Mouse (Mus musculus) T-helper 1 cell (primary cell): ENCODE results near the gene Cxcl12.

Experiments used
- in situ Hi-C: fragments of 300-600 bp; cut with MboI, MseI; formaldehyde crosslinking; loops from one replicate; pipeline ENCODE4 v1.15.1; 2025; ENCODE audit warnings: high pct_unique_total_duplicates

The Cxcl12 gene

GRCm38 (mm10) chr6:117173876-117174275 is 5.5 kb downstream of the Cxcl12 start:
- in situ Hi-C loops, result no loop called here

- in situ Hi-C loops, result no loop called here
These were observed 6.9 kb downstream of the Cxcl12 start for GRCm38 (mm10) chr6:117175113-117175793.

- in situ Hi-C loops, result no loop called here
These were observed 8.1 kb downstream of the Cxcl12 start for GRCm38 (mm10) chr6:117176406-117176805.

DNA sequence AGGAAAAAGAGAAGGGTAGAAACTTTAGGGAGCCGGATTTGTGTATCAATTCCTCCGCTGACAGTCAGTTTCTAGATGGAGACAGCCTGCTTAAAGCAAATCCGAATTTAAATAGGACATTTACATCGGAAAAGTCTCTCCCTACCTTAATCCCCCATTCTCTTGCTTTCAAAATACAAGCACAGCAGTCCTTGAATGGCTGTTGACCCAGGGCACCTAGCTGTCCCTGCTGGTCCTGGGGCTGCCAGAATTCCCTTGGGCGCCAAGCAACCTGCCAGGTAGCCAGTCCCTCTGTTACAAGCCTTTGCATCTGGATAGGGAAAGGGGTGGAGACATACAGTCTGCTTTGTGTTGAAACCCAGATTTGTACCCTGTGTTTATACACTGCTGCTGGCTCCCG is 12.0 kb downstream of the Cxcl12 start:
- in situ Hi-C loops, result no loop called here

GRCm38 (mm10) chr6:117185381-117185780 is 17.0 kb downstream of the Cxcl12 start:
- in situ Hi-C loops, result no loop called here

- in situ Hi-C loops, result loop anchor here (10.0 kb wide), 1 partner anchor 896 kb away; no protein-coding TSS in a partner anchor
These were observed 22.1 kb downstream of the Cxcl12 start for GRCm38 (mm10) chr6:117190453-117190852.

DNA sequence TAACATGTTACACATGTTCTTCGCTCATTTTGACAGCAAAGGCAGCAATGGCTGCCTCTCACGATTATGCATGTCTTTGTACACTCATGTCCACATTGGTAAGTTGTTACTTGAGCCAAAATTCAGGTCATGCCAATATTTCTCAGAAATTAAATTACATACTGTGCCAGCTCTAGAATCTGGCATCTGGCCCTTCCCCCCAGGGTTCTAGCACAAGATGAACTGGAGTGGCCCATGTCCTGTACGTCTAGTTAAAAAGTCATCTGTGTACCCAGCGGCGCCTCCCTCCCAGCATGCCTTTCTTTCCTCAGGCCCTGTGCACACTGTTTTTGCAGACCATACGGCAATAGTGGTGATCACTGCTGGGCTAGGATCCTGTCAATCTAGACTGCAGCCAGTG is 23.4 kb downstream of the Cxcl12 start:
- in situ Hi-C loops, result loop anchor here (10.0 kb wide), 1 partner anchor 897 kb away; no protein-coding TSS in a partner anchor

GRCm38 (mm10) chr6:117192678-117193077 is 24.3 kb downstream of the Cxcl12 start:
- in situ Hi-C loops, result loop anchor here (10.0 kb wide), 1 partner anchor 898 kb away; no protein-coding TSS in a partner anchor

DNA sequence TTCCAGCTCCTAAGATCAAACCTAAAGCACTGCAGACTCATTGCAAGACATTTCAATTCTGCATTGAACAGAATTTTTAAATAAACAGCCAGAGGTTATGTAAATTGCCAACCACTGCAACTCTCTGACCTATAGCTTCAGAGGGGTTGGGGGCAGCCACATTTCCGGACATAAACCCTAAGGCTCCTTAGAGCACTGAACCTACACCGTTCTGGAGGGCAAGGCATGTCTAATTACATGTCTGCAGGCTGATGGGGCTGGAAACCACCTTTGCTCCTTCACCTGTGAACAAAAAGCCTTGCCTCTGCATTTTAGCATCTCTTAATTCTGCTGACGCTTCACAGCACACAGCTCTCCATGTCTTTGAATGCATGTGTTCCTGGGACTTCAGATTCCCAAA is 26.9 kb downstream of the Cxcl12 start:
- in situ Hi-C loops, result loop anchor here (10.0 kb wide), 1 partner anchor 900 kb away; no protein-coding TSS in a partner anchor

- in situ Hi-C loops, result loop anchor here (10.0 kb wide), 1 partner anchor 904 kb away; no protein-coding TSS in a partner anchor
These were observed 30.5 kb downstream of the Cxcl12 start for GRCm38 (mm10) chr6:117198871-117199270.

DNA sequence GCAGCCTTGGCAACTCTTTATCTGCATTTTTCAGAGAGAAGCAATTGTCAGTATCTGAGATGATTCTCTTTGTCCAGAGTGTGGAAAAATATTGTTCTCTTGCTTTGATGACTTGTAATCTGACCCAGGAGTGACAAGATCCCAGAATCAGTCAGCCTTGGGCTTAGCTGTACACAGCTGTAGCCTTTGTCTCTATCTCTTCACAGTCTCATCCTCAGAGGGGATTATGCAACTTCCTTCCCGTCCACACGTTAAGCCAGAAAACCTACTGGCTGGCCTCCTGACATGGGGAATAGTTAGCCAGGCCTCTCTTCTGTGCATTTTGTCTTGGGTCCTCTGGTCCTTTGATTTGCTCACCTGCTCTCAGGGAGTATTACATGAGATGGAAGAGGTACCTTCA is 31.4 kb downstream of the Cxcl12 start:
- in situ Hi-C loops, result loop anchor here (10.0 kb wide), 1 partner anchor 905 kb away; no protein-coding TSS in a partner anchor

DNA sequence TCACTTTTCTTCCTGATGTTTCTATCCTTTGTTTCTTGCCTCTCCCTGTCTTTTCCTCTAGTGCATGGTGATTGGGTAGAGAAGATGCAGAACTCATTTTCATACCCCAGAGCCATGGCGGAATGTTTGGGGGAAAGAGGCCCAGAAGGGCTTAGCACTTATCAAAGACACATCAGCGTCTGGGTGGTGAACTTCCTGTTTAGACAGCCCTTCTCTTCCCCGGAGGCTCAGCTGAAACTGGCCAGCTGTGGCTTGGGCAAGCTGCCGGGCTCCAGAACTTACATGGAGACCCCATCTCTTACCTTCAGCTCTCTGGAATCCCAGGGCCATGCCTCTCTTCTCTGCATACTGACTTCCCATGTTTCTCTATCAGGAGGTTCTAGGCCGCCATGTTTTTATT is 32.6 kb downstream of the Cxcl12 start:
- in situ Hi-C loops, result no loop called here

- in situ Hi-C loops, result no loop called here
These were observed 33.1 kb downstream of the Cxcl12 start for GRCm38 (mm10) chr6:117201396-117201795.

GRCm38 (mm10) chr6:117201859-117202258 is 33.5 kb downstream of the Cxcl12 start:
- in situ Hi-C loops, result no loop called here

GRCm38 (mm10) chr6:117202856-117203400 is 34.6 kb downstream of the Cxcl12 start:
- in situ Hi-C loops, result no loop called here

- in situ Hi-C loops, result no loop called here
These were observed 35.8 kb downstream of the Cxcl12 start for GRCm38 (mm10) chr6:117204112-117204511.

DNA sequence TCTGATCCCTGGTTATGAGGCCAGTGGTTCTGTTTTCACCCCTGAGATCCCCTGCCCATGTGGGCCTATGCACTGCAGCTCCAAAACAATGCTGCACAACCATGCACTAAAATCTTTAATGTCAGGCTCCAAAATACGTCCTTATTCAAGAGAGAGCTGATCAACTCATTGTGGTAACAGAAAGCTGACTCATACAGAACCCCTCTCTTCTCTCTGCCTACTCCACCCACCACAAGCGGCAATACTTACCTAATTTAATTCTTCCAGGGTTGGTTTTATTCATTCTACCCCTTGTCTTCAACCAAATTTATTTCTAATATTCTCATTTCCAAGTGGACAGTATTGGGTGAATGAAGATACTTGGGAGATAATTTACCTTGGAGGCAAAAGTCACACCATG is 38.5 kb downstream of the Cxcl12 start:
- in situ Hi-C loops, result no loop called here

GRCm38 (mm10) chr6:117207289-117207688 is 39.0 kb downstream of the Cxcl12 start:
- in situ Hi-C loops, result no loop called here

DNA sequence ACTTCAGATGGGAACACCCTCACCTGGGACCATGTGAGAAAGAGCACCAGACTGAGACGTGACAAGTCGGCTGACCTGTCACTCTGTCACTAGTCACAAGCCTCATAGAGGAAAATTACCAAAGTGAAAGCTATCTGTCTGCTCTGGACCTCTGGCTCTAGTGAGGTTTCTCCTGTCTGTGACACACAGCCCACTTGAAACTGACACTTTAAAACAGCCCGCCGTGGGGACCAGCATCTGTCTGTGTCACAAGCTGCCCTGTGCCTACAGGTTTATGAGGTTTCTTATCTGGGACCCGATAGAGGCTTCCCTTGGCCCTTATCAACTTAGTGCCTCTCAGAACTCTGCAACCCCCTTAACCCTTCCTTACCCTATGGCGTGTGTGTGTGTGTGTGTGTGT is 41.8 kb downstream of the Cxcl12 start:
- in situ Hi-C loops, result no loop called here

- in situ Hi-C loops, result no loop called here
These were observed 42.2 kb downstream of the Cxcl12 start for GRCm38 (mm10) chr6:117210536-117210935.

GRCm38 (mm10) chr6:117214506-117214905 is 46.2 kb downstream of the Cxcl12 start:
- in situ Hi-C loops, result no loop called here

DNA sequence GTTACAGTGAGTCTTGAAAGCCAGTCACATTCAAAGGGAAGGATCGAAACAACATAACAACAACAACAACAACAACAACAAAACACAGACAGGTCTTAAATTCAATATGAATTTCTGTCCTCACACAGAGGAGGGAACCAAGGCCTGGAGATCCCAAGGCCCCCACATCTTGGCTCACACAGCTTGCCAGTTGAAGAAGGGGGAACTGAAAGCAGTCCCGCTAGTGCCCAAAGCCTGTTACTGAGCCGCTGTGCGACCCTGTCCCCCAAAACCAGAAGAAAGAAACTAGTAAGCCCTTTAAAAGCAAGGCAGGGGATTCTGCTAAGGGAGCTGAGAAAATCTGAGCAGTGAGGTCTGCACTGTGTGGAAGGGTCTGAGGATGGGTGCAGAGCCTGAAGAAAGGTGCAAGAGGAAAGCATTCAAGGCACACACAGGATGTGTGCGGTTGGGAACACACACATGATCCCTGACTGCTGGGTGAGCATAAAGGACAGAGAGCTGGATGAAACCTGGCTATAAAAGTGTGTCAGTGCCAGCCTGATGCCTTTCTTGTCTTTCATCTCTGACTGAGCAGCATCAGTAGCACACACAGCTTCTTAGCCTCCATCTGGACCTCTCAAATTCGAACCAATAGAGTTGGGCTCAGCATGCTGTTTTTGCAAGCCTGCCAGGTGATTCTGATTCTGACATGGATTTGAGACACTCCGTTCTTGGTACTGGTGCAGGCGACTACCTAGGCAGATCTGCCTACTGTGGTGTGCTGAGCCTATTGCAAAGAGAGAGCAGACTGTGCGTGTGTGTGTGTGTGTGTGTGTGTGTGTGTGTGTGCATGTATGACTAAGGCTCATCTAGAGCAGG is 50.3 kb downstream of the Cxcl12 start:
- in situ Hi-C loops, result no loop called here
